Mouse (Mus musculus): ENCODE measurements around the gene Crocc. TPM values are rescaled to one million over a fixed set of nuclear protein-coding genes. Genes with fewer than 3 reads are reported as not detected.

The Crocc gene
- 0.88 TPM for polyA plus RNA-seq (2014; fragmentation: Illumina TruSeq; extraction: RNeasy Lipid Tissue Mini Kit (QIAGEN cat#74804))

GRCm38 (mm10) chr4:141060426-141061301 is at the start of gene Crocc:
Gene Crocc (minus strand): TSS chr4:141060550.

GRCm38 (mm10) chr4:141088033-141088432 is 27.7 kb upstream of the Crocc start, which contains the start of gene Spata21:
Gene Spata21 (plus strand): TSS chr4:141088333.

GRCm38 (mm10) chr4:141077681-141078509 is 17.5 kb upstream of the Crocc start, which contains the start of gene Necap2:
Gene Necap2 (minus strand): TSS chr4:141078357.

GRCm38 (mm10) chr4:141010118-141010517 is 50.2 kb downstream of the Crocc start, which contains the start of gene Mfap2:
Gene Mfap2 (plus strand): TSS chr4:141010418.

GRCm38 (mm10) chr4:140986711-140987395 is 73.5 kb downstream of the Crocc start, which contains the start of gene Atp13a2:
Gene Atp13a2 (plus strand): TSS chr4:140986873.

Other genes starting within 250 kb of the Crocc start
- not detected for gene Padi3, start 249.9 kb downstream of the Crocc start, polyA plus RNA-seq (2014; fragmentation: Illumina TruSeq; extraction: RNeasy Lipid Tissue Mini Kit (QIAGEN cat#74804))
- not detected for gene Padi1, start 214.8 kb downstream of the Crocc start, polyA plus RNA-seq (2014; fragmentation: Illumina TruSeq; extraction: RNeasy Lipid Tissue Mini Kit (QIAGEN cat#74804))
- 0.20 TPM for gene Padi2, start 154.2 kb downstream of the Crocc start, polyA plus RNA-seq (2014; fragmentation: Illumina TruSeq; extraction: RNeasy Lipid Tissue Mini Kit (QIAGEN cat#74804))
- 31.6 TPM for gene Sdhb, start 99.3 kb downstream of the Crocc start, polyA plus RNA-seq (2014; fragmentation: Illumina TruSeq; extraction: RNeasy Lipid Tissue Mini Kit (QIAGEN cat#74804))
- gene Atp13a2, start 73.7 kb downstream of the Crocc start, polyA plus RNA-seq (2014; fragmentation: Illumina TruSeq; extraction: RNeasy Lipid Tissue Mini Kit (QIAGEN cat#74804)) = 3.6 TPM
- gene Mfap2, start 50.1 kb downstream of the Crocc start, polyA plus RNA-seq (2014; fragmentation: Illumina TruSeq; extraction: RNeasy Lipid Tissue Mini Kit (QIAGEN cat#74804)) = not detected
- 5.8 TPM for gene Necap2, start 17.8 kb upstream of the Crocc start, polyA plus RNA-seq (2014; fragmentation: Illumina TruSeq; extraction: RNeasy Lipid Tissue Mini Kit (QIAGEN cat#74804))
- gene Spata21, start 27.8 kb upstream of the Crocc start, polyA plus RNA-seq (2014; fragmentation: Illumina TruSeq; extraction: RNeasy Lipid Tissue Mini Kit (QIAGEN cat#74804)) = not detected
- 27.7 TPM for gene Szrd1, start 79.2 kb upstream of the Crocc start, polyA plus RNA-seq (2014; fragmentation: Illumina TruSeq; extraction: RNeasy Lipid Tissue Mini Kit (QIAGEN cat#74804))
- gene Fbxo42, start 87.4 kb upstream of the Crocc start, polyA plus RNA-seq (2014; fragmentation: Illumina TruSeq; extraction: RNeasy Lipid Tissue Mini Kit (QIAGEN cat#74804)) = 6.7 TPM
- not detected for gene Rsg1, start 153.4 kb upstream of the Crocc start, polyA plus RNA-seq (2014; fragmentation: Illumina TruSeq; extraction: RNeasy Lipid Tissue Mini Kit (QIAGEN cat#74804))
- gene Arhgef19, start 178.9 kb upstream of the Crocc start, polyA plus RNA-seq (2014; fragmentation: Illumina TruSeq; extraction: RNeasy Lipid Tissue Mini Kit (QIAGEN cat#74804)) = 0.11 TPM
- not detected for gene Epha2, start 240.7 kb upstream of the Crocc start, polyA plus RNA-seq (2014; fragmentation: Illumina TruSeq; extraction: RNeasy Lipid Tissue Mini Kit (QIAGEN cat#74804))

Measured in ovary, adult 10 weeks (tissue).